Mouse (Mus musculus): Measurements from ENCODE around the gene Wasf2. TPM values are rescaled to one million over a fixed set of nuclear protein-coding genes. Genes with fewer than 3 reads are reported as not detected.

The Wasf2 gene
- polyA plus RNA-seq (2015; fragmentation: Nextera tagmentation; extraction: Ambion mirVana), result 67.3 and 72.8 TPM in 2 replicates

DNA sequence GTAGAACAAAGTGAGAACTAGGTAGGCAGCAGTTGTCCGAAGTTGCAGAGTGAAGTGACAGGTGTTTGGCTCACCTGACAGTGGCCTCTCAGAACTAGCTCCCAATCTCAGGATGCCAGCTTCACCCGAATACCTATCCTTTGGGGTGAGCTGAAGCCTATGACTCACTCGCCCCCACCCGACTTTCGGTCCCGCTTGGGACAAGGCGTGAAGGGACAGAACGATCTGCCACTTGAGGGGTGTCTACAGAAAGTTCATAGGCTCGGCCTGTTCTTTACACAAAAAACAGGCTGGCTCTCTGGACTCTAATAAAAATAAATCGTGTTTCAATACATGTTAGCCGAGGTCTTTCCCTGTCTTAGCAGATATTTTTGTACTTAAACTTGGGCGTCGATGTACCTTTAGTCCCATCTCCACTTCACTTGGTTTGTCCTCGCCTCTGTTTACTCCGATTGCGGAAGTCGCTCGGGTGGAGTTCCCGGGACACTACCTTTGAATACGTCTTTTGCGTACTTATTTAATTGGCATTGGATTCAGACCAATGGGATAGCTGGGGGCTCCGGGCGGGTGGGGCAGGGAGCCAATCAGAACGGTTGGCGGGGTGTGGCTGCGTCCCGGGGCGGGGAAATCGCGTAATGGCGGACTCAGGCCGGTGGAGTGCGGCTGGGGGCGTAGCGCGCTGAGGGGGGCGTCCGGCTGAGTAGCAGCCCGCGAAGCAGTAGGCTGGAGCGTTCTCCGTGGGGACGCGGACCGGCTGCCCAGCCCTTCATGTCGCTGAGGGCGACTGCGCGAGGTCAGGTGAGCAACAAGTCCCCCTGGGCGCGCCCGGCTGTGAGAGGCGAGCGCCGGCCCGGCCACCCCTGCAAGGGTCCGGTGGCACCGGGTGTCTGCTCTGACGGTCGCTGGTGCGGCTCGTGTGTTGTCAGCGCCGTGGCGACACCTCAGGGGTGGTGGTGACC, at the start of gene Wasf2:
Gene Wasf2 (plus strand): TSS at position 575 of the 959 bp plus-strand sequence.
- Histone ChIP-seq H3K4me3 (peak within 1 kb of the TSS; percentile 97), H3K4me1 (replicated peaks) (peaks cover 20% of the 10 kb centered on the region), H3K27me3 (no peaks in the 10 kb centered on the region), H3K4me2 (peak within 1 kb of the TSS; percentile 67), H3K36me3 (no peaks in the 10 kb centered on the region), H3K9ac (peak within 1 kb of the TSS; percentile 98), H3K27ac (peak within 1 kb of the TSS; percentile 91), H3K9me3 (replicated peaks) (no peaks in the 10 kb centered on the region)
- peak; percentile 94 for ATAC-seq (replicated peaks; ENCODE audit: insufficient number of reproducible peaks, insufficient read depth, low FRiP score, low read depth)
- WGBS, result under 1% methylated on average over 65 of the region's 65 CpGs

DNA sequence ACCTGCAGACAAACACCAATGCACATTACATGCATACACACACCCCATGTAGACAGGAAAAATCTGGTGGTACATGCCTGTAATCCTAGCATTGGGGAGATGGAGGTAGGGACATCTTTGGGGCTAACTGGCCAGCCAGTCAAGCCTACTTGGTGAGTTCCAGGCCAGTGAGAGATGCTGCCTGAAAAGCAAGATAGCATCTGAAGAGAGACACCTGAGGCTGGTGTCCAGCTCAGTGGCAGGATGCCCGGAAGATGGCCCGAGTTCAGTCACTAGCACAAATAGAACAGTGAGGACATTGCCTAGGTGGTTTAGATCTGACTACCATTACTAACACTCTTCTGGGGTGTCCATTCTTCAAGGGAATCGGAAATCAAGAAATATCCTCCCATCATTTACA, 49.4 kb upstream of the Wasf2 start:
- WGBS, result 79% methylated on average over 3 of the region's 3 CpGs
- Histone ChIP-seq H3K27ac (no peak overlapping the region), H3K4me1 (replicated peaks) (peaks cover 50% of the 10 kb centered on the region), H3K27me3 (no peaks in the 10 kb centered on the region), H3K9ac (no peak overlapping the region), H3K36me3 (peaks cover 12% of the 10 kb centered on the region; the same call in 1 of the 2 replicates), H3K4me3 (no peak overlapping the region), H3K4me2 (no peak overlapping the region), H3K9me3 (replicated peaks) (no peaks in the 10 kb centered on the region)
- no peak for ATAC-seq (replicated peaks; ENCODE audit: insufficient number of reproducible peaks, insufficient read depth, low FRiP score, low read depth)

DNA sequence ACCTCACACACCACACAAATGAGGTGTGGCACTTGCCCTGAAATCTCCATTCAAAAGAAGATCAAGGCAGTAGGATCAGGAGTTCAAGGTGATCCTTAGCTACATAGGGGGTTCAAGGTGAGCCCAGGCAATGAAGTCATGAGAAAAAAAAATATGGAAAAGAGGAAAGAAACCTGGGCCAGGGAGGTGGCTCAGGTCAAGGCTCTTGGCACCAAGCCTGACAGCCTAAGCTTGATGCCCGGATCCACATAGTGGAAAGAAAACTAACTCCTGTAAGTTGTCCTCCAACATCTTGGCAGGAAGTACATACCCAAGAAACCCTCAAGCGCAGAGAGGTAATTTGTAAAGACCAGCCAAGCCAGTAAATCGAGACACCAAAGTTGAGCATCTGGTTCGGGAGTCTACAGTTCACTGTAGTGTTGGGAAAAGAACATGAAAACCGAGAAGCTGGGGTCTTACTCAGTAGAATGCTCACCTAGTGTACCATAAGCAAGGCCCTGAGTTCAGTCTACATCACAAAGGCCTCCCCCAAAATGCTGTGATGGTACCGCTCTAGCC, 48.0 kb upstream of the Wasf2 start:
- H3K4me2 ChIP-seq, result no peak overlapping the region
- no peak overlapping the region for H3K27ac ChIP-seq
- 76% methylated on average over 6 of the region's 6 CpGs for WGBS
- H3K36me3 ChIP-seq, result peaks cover 12% of the 10 kb centered on the region; the same call in 1 of the 2 replicates
- peaks cover 61% of the 10 kb centered on the region for H3K4me1 ChIP-seq (replicated peaks)
- H3K9me3 ChIP-seq (replicated peaks), result no peaks in the 10 kb centered on the region
- ATAC-seq (replicated peaks; ENCODE audit: insufficient number of reproducible peaks, insufficient read depth, low FRiP score, low read depth), result no peak
- H3K4me3 ChIP-seq, result no peak overlapping the region
- no peak overlapping the region for H3K9ac ChIP-seq
- H3K27me3 ChIP-seq, result no peaks in the 10 kb centered on the region

DNA sequence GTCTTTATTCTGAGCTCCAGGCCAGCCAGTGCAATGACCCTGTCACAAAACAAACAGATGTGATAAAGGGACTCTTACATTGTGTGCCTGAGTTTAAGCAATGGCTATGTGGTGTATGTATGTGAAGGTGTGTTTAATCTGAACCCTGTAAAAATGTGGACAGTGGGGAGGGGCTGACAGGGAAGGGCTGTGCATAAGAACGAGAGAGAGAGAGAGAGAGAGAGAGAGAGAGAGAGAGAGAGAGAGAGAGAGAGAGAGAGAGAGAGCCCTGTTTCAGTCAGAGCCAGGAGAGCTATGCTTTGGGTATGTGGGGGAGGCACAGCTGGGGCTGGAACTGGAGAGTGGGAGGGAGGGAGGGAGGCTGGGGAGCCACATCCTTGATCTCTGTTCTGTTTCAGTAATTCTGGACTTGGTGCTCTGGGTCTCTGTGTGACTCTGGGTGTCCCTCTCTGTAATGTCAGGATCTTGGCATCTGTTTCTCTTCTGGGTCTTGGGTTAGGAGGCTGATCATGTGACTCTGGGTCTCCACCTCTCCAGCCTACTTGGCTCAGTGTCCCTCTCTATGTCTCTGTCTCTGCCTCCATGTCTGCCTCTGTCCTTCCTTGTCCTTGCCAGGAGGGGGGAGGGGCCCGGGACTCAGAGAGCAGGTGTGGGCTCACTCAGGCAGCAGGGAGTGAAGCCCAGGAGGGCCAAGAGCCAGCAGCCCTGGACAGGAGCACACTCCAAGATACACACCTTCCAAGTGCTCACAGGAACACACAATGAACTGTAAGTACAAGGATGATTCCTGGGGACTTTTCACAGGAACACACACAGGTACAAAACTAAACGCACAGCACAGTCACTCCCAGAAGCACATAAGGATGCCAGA, 46.1 kb upstream of the Wasf2 start:
- WGBS, result 8% methylated on average over 3 of the region's 3 CpGs

DNA sequence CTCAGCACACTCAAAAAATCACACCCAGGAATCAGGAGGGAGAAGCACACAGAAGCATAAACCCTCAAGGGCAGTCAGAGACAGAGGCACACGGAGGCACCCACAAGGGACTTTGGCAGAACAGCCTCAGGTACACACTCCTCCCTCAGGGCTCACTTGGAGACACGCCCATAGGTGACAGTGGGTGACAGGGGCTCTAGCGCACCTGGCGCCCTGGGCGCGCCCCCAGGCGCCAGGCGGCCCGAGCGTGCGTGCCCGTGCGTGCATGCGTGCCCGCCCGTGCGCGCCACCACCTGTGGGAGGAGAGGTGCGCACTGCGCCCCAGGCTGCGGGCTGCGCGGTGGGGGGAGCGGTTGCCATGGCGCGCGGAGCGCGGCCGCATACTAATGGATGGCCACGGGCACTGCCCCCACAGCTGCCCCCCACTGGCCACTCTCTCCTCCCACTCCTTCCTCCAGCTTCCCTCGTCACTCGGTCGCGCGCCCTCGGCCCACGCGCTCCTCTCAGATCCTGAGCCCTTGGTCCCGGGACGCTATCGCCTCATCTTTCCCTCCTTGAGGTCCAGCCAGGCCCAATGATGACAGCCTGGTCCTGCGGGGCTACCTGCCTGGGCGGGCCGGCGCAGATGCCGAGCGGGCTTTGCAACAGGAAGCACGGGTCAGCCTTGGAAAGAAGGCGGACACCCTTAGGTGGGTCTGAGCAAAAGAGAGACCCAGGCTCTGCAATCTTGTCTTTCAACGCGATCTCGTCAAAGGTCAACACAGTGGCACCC, 45.1 kb upstream of the Wasf2 start:
- peak overlapping the region; percentile 62 for H3K9ac ChIP-seq
- peak overlapping the region; percentile 52 for H3K4me3 ChIP-seq
- ATAC-seq (replicated peaks; ENCODE audit: insufficient number of reproducible peaks, insufficient read depth, low FRiP score, low read depth), result peak; percentile 41
- no peaks in the 10 kb centered on the region for H3K27me3 ChIP-seq
- WGBS, result 1% methylated on average over 53 of the region's 53 CpGs
- H3K9me3 ChIP-seq (replicated peaks), result no peaks in the 10 kb centered on the region
- peak overlapping the region; percentile 95 for H3K4me2 ChIP-seq
- peaks cover 5% of the 10 kb centered on the region; the same call in 1 of the 2 replicates for H3K36me3 ChIP-seq
- H3K4me1 ChIP-seq (replicated peaks), result peaks cover 67% of the 10 kb centered on the region
- peak overlapping the region; percentile 95 for H3K27ac ChIP-seq

More for the DNA sequence above, 46.1 kb upstream of the Wasf2 start:
- Histone ChIP-seq H3K4me1 (replicated peaks) (peaks cover 63% of the 10 kb centered on the region), H3K27me3 (no peaks in the 10 kb centered on the region), H3K4me3 (peak overlapping the region; percentile 52), H3K4me2 (peak overlapping the region; percentile 95), H3K36me3 (peaks cover 6% of the 10 kb centered on the region; the same call in 1 of the 2 replicates), H3K9me3 (replicated peaks) (no peaks in the 10 kb centered on the region), H3K27ac (peak overlapping the region; percentile 95), H3K9ac (peak overlapping the region; percentile 62)
- peak; percentile 71 for ATAC-seq (replicated peaks; ENCODE audit: insufficient number of reproducible peaks, insufficient read depth, low FRiP score, low read depth)

DNA sequence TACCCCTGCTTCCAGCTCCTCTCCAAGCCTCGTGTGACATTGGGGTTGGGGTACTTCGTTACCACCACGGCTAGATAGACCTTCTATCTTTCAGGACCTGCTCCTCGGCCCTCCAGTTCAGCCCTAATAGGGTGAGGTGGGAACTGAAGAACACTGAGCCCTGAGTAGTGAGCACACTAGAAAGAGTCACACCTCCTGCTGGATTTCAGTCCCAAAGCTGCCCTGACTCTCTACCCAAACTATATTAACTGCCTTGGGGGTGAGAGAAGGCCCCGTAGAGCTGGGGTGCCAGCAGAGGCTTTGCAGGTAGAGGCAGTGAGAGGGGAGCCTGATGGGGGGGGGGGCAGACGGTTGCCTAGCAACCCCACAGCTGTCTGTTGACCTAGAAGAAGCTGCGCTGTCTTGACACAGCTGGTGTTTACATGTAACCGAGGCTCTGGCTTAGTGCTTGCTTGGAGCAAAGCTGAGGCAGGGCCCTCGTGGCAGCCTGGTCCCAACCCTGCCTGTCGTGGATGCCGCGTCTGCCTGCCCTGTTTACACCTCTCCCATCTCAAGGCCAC, 44.4 kb upstream of the Wasf2 start:
- WGBS, result 22% methylated on average over 12 of the region's 12 CpGs
- Histone ChIP-seq H3K27ac (peak overlapping the region; percentile 95), H3K9me3 (replicated peaks) (no peaks in the 10 kb centered on the region), H3K4me3 (peak overlapping the region; percentile 52), H3K27me3 (no peaks in the 10 kb centered on the region), H3K4me1 (replicated peaks) (peaks cover 74% of the 10 kb centered on the region), H3K9ac (peak overlapping the region; percentile 62), H3K4me2 (peak overlapping the region; percentile 95), H3K36me3 (no peaks in the 10 kb centered on the region)
- ATAC-seq (replicated peaks; ENCODE audit: insufficient number of reproducible peaks, insufficient read depth, low FRiP score, low read depth), result no peak

DNA sequence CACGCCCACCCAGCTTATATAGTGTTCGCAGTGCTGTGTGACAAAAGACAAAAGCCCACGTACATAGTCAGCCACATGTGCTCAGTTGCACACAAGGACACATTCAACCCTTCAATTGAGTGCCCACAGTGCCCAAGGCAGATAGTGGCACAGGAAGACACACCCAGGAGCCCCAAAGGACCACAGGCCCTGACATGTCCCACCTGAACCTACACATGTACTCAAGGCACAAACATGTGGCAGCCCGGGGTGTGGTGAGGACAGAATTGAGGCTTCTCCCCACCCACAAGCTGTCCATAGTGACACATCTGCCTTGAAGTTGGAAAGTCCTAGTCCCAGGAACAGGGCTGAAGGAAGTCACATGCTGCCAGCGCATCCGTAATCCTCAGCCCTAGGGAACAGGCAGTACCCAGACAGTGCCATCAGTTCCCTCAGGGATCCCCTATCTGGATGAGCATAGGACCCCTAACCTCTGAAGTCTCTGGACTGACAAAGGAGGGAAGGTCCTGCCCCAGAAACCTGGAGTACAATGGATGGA, 43.1 kb upstream of the Wasf2 start:
- 66% methylated on average over 6 of the region's 6 CpGs for WGBS
- H3K4me2 ChIP-seq, result peak overlapping the region; percentile 38
- no peak for ATAC-seq (replicated peaks; ENCODE audit: insufficient number of reproducible peaks, insufficient read depth, low FRiP score, low read depth)

DNA sequence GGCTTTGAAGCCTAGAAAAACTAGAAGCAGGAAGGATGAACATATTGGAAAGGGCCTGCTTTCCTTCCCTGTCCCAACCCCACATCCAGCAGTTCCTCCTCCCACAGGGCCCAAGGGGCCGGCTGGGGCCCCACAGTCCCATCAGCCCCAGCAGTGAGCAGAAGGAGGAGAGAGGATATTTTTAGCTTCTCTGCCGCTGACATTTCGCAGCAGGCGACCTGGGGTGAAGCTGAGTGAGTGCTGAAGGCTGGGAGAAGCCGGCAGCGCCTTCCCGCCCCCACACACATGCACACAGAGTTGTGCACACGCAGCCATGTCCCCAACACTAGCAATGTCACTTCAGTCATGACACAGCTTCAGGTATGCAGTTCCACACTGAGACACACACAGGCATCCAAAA, 42.5 kb upstream of the Wasf2 start:
- ATAC-seq (replicated peaks; ENCODE audit: insufficient number of reproducible peaks, insufficient read depth, low FRiP score, low read depth), result peak; percentile 50
- Histone ChIP-seq H3K27ac (peak overlapping the region; percentile 95), H3K4me3 (no peak overlapping the region), H3K9ac (peak overlapping the region; percentile 23; the same call in 1 of the 2 replicates), H3K9me3 (replicated peaks) (no peaks in the 10 kb centered on the region), H3K36me3 (no peaks in the 10 kb centered on the region), H3K4me1 (replicated peaks) (peaks cover 94% of the 10 kb centered on the region), H3K4me2 (peak overlapping the region; percentile 38), H3K27me3 (no peaks in the 10 kb centered on the region)
- WGBS, result 6% methylated on average over 8 of the region's 8 CpGs

More for the DNA sequence above, 43.1 kb upstream of the Wasf2 start:
- H3K27me3 ChIP-seq, result no peaks in the 10 kb centered on the region
- H3K4me3 ChIP-seq, result no peak overlapping the region
- H3K4me1 ChIP-seq (replicated peaks), result peaks cover 88% of the 10 kb centered on the region
- H3K27ac ChIP-seq, result peak overlapping the region; percentile 95
- H3K9me3 ChIP-seq (replicated peaks), result no peaks in the 10 kb centered on the region
- H3K9ac ChIP-seq, result peak overlapping the region; percentile 23; the same call in 1 of the 2 replicates
- no peaks in the 10 kb centered on the region for H3K36me3 ChIP-seq

DNA sequence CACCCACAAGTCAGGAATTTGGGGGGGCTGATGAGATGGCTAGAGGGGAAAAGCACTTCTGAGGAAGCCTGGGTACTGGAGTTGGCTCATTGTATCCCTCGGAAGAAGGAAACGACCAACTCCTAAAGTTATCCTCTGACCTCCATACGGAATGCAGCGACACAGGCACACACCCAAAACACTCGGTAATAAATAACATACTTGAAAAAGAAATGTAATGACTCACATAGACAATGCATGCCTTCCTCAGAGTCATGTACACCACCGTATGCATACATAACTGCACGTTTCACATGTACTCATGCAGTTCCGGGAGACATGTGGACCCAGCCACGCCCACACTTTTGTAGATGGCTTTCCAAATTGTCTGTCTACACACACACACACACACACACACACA, 41.0 kb upstream of the Wasf2 start:
- H3K9ac ChIP-seq, result no peak overlapping the region
- no peak overlapping the region for H3K4me2 ChIP-seq
- ATAC-seq (replicated peaks; ENCODE audit: insufficient number of reproducible peaks, insufficient read depth, low FRiP score, low read depth), result no peak
- WGBS, result 68% methylated on average over 9 of the region's 9 CpGs
- no peaks in the 10 kb centered on the region for H3K36me3 ChIP-seq
- no peaks in the 10 kb centered on the region for H3K9me3 ChIP-seq (replicated peaks)
- H3K4me1 ChIP-seq (replicated peaks), result peaks cover 98% of the 10 kb centered on the region
- peak overlapping the region; percentile 95 for H3K27ac ChIP-seq
- H3K27me3 ChIP-seq, result no peaks in the 10 kb centered on the region
- H3K4me3 ChIP-seq, result no peak overlapping the region

DNA sequence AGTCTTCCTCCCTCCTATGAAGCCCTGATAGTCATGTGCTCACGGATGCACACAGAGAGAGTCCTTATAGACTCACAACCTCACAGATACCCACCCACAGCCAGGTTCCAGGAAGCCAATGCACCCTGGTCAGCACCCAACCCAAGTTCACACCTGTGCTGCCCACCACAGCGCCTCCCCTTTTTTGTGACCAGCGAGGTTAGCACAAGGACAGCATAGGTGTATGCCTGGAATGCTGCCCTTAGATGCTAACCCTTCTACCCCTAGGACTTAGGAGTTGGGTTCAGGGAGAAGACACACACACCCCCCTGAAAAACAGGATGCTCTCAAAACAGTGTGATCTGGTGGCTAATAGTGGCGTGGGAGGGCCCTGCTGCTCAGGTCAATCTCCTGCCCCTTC, 40.5 kb upstream of the Wasf2 start:
- Histone ChIP-seq H3K36me3 (no peaks in the 10 kb centered on the region), H3K27ac (peak overlapping the region; percentile 95), H3K27me3 (no peaks in the 10 kb centered on the region), H3K4me1 (replicated peaks) (peaks cover 98% of the 10 kb centered on the region), H3K4me2 (peak overlapping the region; percentile 34; the same call in 1 of the 2 replicates), H3K9me3 (replicated peaks) (no peaks in the 10 kb centered on the region), H3K4me3 (no peak overlapping the region), H3K9ac (peak overlapping the region; percentile 33; the same call in 1 of the 2 replicates)
- no peak for ATAC-seq (replicated peaks; ENCODE audit: insufficient number of reproducible peaks, insufficient read depth, low FRiP score, low read depth)
- WGBS, result 68% methylated on average over 4 of the region's 4 CpGs

Measured in heart, embryonic 15.5 days (tissue).